Mouse (Mus musculus): ENCODE measurements around the gene Hist1h2af.
A peak's percentile ranks its signal among the peaks of the same experiment; 100 is the strongest.

The Hist1h2af gene

DNA sequence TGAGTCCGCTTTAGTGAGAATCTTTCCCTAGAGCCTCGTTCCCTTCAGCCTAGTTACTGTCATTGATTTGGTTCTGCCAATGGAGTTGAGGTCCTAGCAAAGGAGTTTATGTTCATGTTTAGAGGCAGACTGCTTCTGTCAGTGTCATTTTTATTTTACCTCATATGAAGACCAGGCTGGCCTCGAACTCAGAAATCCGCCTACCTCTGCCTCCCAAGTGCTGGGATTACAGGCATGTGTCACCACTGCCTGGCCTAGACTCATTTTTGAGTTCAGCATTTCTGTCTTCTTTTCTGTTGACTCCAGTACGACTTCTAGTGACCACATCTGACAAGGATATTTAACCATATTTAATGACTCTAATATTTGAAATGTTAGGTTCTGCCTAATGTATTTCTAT is 18.4 kb upstream of the Hist1h2af start:
- DNase-seq (ENCODE audit: low spot score), result no peak

GRCm38 (mm10) chr13:23515826-23516620 is 17.7 kb upstream of the Hist1h2af start:
- peak; percentile 52 for DNase-seq (ENCODE audit: low spot score)

DNA sequence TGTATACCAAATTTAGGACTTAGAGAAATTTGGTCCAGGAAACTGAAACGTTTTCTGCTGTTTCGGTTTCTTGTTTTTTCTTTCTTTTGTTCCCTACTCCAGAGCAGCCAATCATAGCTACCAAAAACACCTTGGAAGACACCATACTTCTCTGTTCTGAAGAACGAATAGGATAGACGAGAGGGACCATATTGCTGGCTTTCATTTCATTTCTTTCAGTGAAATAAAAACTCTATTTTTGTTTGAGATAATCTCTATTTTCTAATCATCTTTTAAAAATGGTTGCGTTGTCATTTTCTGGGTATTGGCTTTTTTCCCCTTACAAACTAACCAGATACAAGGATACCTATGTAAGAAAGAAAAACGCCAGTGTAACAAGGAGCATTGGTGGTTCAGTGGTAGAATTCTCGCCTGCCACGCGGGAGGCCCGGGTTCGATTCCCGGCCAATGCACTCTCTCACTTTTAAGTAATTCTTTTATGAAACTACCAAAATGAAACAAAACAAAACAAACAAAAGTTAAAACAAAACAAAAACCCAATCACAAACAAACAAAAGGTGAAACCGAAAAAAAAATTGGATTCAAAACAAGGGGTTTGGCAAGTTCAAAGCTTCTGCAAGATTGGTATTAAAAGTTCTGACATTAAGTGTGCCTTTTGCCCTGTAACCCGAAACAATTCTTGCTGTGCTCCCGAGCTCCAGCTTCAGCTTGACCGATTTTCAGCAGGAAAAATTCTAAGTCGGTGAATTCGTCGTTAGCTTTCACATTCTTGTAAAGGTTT is 16.7 kb upstream of the Hist1h2af start:
- DNase-seq (ENCODE audit: low spot score), result peak; percentile 90

- DNase-seq (ENCODE audit: low spot score), result peak; percentile 93
These were observed 16.0 kb upstream of the Hist1h2af start for GRCm38 (mm10) chr13:23517603-23518294.

GRCm38 (mm10) chr13:23518295-23518603 is 15.5 kb upstream of the Hist1h2af start:
- DNase-seq (ENCODE audit: low spot score), result no peak

DNA sequence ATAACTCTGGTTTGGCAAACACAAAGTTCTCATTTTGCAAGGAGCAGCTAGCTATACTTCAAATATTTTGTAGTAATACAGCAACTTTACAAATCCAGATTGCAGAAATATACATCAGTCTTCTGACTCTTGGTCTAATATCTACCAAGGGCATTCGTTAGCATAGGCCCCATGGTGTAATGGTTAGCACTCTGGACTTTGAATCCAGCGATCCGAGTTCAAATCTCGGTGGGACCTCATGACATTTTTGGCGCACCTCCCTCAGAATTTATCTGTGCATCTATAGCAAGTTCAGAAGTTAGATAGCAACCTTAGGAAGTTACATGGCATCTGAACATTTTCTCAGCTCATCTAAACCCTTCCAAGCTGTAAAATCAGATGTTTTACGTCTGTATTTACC is 14.8 kb upstream of the Hist1h2af start:
- peak; percentile 95 for DNase-seq (ENCODE audit: low spot score)

- peak; percentile 96 for DNase-seq (ENCODE audit: low spot score)
These were observed 14.3 kb upstream of the Hist1h2af start for GRCm38 (mm10) chr13:23519416-23519815.

- peak; percentile 92 for DNase-seq (ENCODE audit: low spot score)
These were observed 12.0 kb upstream of the Hist1h2af start for GRCm38 (mm10) chr13:23521703-23522102.

DNA sequence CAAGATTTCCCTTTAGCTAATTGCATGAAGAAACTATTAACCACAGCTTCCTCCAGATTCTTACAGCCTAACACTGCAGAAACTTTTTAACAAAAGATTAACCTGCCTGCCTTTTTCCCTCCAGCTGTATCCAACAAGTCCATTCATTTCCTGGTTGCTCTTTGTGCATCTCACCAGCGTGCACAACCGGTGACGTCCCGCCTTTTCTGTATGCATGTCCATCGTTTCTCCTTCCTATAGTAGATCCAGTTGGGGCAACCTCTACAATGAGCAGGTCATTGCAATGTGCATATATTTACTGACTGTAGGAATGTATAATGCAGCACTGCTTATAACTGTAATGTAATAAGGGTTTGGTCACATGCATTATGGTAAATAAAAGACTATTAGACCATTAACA is 9.7 kb upstream of the Hist1h2af start:
- no peak for DNase-seq (ENCODE audit: low spot score)

DNA sequence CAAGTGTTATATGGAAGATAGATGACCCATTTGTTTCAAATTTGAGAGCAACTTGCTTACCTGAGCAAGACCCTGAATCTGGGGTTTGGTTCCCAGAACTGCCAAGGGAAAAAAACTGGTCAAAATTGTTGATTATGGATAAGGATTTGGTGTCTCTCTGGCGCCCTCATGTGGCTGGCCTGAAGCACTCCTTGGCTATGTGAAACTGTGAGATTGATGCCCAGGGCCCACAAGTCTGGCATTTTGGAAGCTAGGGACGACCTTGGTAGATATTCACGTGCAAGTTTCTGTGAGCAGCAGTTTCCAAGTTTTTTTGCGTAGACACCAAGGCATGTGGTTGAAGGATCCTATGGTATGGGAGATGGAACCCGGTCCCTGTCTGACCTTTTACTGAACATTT is 9.1 kb upstream of the Hist1h2af start:
- peak; percentile 92 for DNase-seq (ENCODE audit: low spot score)

DNA sequence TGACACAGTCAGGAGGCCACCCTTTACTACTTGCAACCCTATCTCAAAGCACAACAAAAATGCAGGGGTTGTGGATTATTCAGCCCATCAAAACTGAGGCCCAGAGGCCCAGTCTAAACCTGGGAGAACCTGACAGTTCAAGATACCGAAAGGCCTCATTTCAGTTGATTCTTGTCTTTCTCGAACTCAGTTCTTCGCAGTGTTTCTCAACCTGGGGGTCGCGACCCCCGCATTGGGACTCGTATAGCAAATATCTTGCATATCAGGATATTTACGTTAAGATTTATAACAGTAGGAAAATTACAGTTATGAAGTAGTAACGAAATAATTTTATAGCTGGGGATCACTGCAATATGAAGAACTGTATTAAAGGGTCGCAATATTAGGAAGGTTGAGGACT is 7.8 kb upstream of the Hist1h2af start:
- DNase-seq (ENCODE audit: low spot score), result peak; percentile 81

GRCm38 (mm10) chr13:23526312-23526711 is 7.4 kb upstream of the Hist1h2af start:
- peak; percentile 98 for DNase-seq (ENCODE audit: low spot score)

- peak; percentile 60 for DNase-seq (ENCODE audit: low spot score)
These were observed 4.7 kb upstream of the Hist1h2af start for GRCm38 (mm10) chr13:23529005-23529404.

DNA sequence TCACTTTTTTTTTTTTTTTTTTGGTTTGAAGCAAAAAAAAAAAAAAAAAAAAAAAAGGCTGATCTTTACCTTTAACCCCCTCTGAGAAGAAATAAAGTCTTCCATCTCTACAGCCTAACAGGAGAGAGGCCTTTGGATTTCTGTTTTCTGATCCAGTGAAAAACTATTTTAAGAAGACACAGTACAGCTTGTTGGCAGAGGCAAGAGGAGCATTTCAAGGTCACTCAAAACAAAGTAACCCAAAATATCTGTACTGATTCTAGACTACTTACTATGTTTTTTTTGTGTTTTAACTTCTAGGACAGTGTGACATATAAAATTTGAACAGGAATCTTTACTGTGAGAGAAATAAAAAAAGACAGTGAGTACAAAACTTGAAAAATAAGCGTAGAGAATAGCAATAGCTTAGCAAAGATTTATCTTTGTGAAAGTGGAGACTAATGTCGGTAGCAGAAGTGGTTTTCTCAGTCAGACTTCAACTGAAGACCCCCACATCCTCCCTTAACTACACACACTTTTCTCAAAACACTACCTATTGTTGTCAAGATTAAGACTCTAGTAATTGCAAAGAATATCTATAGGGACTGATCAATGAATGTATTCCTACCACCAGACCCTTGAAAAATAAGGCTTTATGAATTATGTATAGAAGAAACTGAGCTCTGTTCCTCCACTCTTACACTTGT is 4.1 kb upstream of the Hist1h2af start:
- peak; percentile 22 for DNase-seq (ENCODE audit: low spot score)

- peak; percentile 83 for DNase-seq (ENCODE audit: low spot score)
These were observed 3.4 kb upstream of the Hist1h2af start for GRCm38 (mm10) chr13:23530181-23530900.

- peak; percentile 99 for DNase-seq (ENCODE audit: low spot score)
These were observed 2.5 kb upstream of the Hist1h2af start, which contains the start of gene Hist1h4h for GRCm38 (mm10) chr13:23530901-23531875. Gene Hist1h4h, plus strand, starts transcription at chr13:23531050.

- peak; percentile 66 for DNase-seq (ENCODE audit: low spot score)
These were observed 1.2 kb upstream of the Hist1h2af start for GRCm38 (mm10) chr13:23532262-23533075.

DNA sequence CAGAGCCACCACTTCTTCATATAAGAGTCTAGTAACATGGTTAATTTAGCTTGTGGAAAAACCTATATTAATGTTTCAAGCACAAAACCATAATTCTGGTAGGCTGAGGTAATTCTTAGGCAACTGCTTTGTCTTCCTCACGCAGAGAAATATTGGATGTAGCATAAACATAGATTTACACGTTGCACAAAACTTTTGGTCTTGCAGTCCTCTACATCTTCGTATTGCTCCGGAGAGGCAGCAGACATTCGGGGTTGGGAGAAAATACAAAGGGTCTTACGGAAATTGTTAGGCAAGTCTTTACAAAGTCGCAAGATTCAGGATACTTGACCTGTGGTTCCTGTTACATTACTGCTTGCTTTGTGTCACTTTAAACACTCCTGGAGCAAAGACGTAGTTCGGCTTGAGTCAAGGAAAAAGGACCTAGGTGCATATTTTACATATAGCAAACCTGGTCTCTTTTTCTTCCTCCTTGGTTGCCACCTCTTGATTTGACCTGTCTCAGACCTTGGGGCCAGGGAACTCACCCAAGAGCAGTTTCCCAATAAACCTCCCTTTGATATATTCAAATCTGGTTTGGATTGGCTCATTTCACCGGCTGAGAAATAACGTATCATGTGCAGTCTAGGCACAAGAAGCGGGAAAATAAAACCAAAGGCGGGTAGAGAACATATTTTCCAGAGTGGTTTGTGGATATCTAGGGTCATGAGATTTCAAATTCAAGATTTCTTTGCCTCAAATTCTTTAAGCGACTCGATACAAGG is 844 bp downstream of the Hist1h2af start:
- no peak for DNase-seq (ENCODE audit: low spot score)

Data from embryo, embryonic 10.5 days (tissue).